Mouse (Mus musculus): ENCODE measurements around the gene Igsf21.

Igsf21 gene

GRCm38 (mm10) chr4:140063153-140063671, 183.4 kb downstream of the Igsf21 start:
- in situ Hi-C loops (cut with MboI, MseI), result no loop called here

GRCm38 (mm10) chr4:140060251-140060650, 186.3 kb downstream of the Igsf21 start:
- in situ Hi-C loops (cut with MboI, MseI), result no loop called here

GRCm38 (mm10) chr4:140053042-140053441, 193.5 kb downstream of the Igsf21 start:
- in situ Hi-C loops (cut with MboI, MseI), result no loop called here

- in situ Hi-C loops (cut with MboI, MseI), result no loop called here
Measured at GRCm38 (mm10) chr4:140052575-140052974, 194.0 kb downstream of the Igsf21 start.

- in situ Hi-C loops (cut with MboI, MseI), result no loop called here
Measured at GRCm38 (mm10) chr4:140047807-140048362, 198.7 kb downstream of the Igsf21 start.

- in situ Hi-C loops (cut with MboI, MseI), result no loop called here
Measured at GRCm38 (mm10) chr4:140043953-140044352, 202.6 kb downstream of the Igsf21 start.

- in situ Hi-C loops (cut with MboI, MseI), result no loop called here
Measured at GRCm38 (mm10) chr4:140038586-140039411, 207.8 kb downstream of the Igsf21 start.

- in situ Hi-C loops (cut with MboI, MseI), result no loop called here
Measured at GRCm38 (mm10) chr4:140037784-140038387, 208.7 kb downstream of the Igsf21 start.

- in situ Hi-C loops (cut with MboI, MseI), result no loop called here
Measured at GRCm38 (mm10) chr4:140035232-140035631, 211.4 kb downstream of the Igsf21 start.

- in situ Hi-C loops (cut with MboI, MseI), result no loop called here
Measured at GRCm38 (mm10) chr4:140033394-140033793, 213.2 kb downstream of the Igsf21 start.

- in situ Hi-C loops (cut with MboI, MseI), result no loop called here
Measured at GRCm38 (mm10) chr4:140030415-140030814, 216.2 kb downstream of the Igsf21 start.

GRCm38 (mm10) chr4:140030040-140030386, 216.6 kb downstream of the Igsf21 start:
- in situ Hi-C loops (cut with MboI, MseI), result no loop called here

- in situ Hi-C loops (cut with MboI, MseI), result no loop called here
Measured at GRCm38 (mm10) chr4:140029324-140030039, 217.1 kb downstream of the Igsf21 start.

- in situ Hi-C loops (cut with MboI, MseI), result no loop called here
Measured at GRCm38 (mm10) chr4:140023833-140024232, 222.8 kb downstream of the Igsf21 start.

- in situ Hi-C loops (cut with MboI, MseI), result no loop called here
Measured at GRCm38 (mm10) chr4:140015916-140016315, 230.7 kb downstream of the Igsf21 start.

GRCm38 (mm10) chr4:140010728-140011470, 235.7 kb downstream of the Igsf21 start:
- in situ Hi-C loops (cut with MboI, MseI), result no loop called here

- in situ Hi-C loops (cut with MboI, MseI), result no loop called here
Measured at GRCm38 (mm10) chr4:140004932-140005331, 241.7 kb downstream of the Igsf21 start.

- in situ Hi-C loops (cut with MboI, MseI), result no loop called here
Measured at GRCm38 (mm10) chr4:140004170-140004569, 242.4 kb downstream of the Igsf21 start.

- in situ Hi-C loops (cut with MboI, MseI), result no loop called here
Measured at GRCm38 (mm10) chr4:140002069-140002468, 244.5 kb downstream of the Igsf21 start.

- in situ Hi-C loops (cut with MboI, MseI), result no loop called here
Measured at GRCm38 (mm10) chr4:140000911-140001310, 245.7 kb downstream of the Igsf21 start.

GRCm38 (mm10) chr4:139999033-139999432, 247.6 kb downstream of the Igsf21 start:
- in situ Hi-C loops (cut with MboI, MseI), result no loop called here

Measured in T-helper 2 cell (primary cell).